ENCODE assay signal across 7 mouse cellular contexts in the genomic region with DNA sequence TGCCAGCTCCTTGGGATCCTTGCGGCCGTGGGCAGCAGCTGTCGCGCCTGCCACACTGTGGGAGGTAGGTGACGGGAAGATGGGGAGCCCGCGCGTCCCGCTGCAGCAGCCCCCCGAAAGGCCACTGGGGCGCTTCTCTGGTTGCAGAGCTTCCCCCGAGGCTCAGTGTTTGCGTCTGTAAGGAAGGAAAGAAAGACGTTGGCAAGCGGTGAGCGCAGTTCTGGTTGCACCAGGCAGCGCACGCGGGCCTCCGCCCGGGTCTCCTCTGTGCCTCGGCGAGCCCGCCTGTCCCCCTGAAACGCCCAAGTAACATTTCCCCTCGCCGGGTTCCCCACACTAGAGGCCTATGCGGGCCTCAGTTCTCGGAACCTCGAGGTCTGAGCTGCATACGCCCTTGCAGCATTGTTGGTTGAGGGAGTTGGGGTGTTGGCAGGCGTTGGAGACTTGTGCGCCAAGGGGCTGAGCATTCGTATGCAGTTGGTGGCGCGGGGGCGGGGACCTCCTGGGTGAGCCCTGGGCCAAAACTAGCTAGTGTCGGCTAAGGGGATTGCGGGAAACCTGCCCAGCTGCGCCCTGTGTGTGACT. TPM values are rescaled to one million over a fixed set of nuclear protein-coding genes. Genes with fewer than 3 reads are reported as not detected.
A peak's percentile ranks its signal among the peaks of the same experiment; 100 is the strongest.
DNase-seq lines count a peak whose midpoint lies in the region; ATAC-seq and TF ChIP-seq lines count a peak whose summit lies in the region.

No protein-coding gene starts in this region.

- peak overlapping the region; percentile 81 for H3K4me2 ChIP-seq in embryonic facial prominence, embryonic 11.5 days (ENCODE audit: low read depth, low read length)
- H3K4me2 ChIP-seq in limb, embryonic 11.5 days (ENCODE audit: low read depth, severe bottlenecking), result peak overlapping the region; percentile 79
- peak overlapping the region; percentile 80 for H3K4me2 ChIP-seq in midbrain, embryonic 13.5 days (replicated peaks)

- no peak for TF ChIP-seq POLR2A in spleen, adult 2 months (IDR thresholded peaks at IDR 0.05; ENCODE audit: low read depth, low read length)

- peak overlapping the region; percentile 79 for H3K27ac ChIP-seq in embryonic facial prominence, embryonic 11.5 days (replicated peaks; ENCODE audit: low read depth, low read length)
- H3K27ac ChIP-seq in limb, embryonic 11.5 days (replicated peaks; ENCODE audit: low read depth, low read length), result peak overlapping the region; percentile 82
- peak overlapping the region; percentile 96 for H3K27ac ChIP-seq in midbrain, embryonic 13.5 days
- H3K27ac ChIP-seq in spleen, adult 2 months (ENCODE audit: insufficient read depth, low read length), result peak overlapping the region; percentile 63

- ATAC-seq in embryonic facial prominence, embryonic 11.5 days (replicated peaks; ENCODE audit: insufficient number of reproducible peaks, low FRiP score, low TSS enrichment, low read depth), result peak; percentile 75
- ATAC-seq in limb, embryonic 11.5 days (ENCODE audit: insufficient number of reproducible peaks, low FRiP score, low TSS enrichment, low read depth), result peak; percentile 52
- ATAC-seq in midbrain, embryonic 13.5 days, result peak; percentile 78

- peak; percentile 91 for DNase-seq in adrenal gland, postnatal 14 days
- DNase-seq in embryonic facial prominence, embryonic 11.5 days (ENCODE audit: low spot score), result peak; percentile 76
- DNase-seq in heart, adult 11 months, result peak; percentile 99
- DNase-seq in kidney, adult 18-20 months, result peak; percentile 65
- peak; percentile 84 for DNase-seq in limb, embryonic 11.5 days (ENCODE audit: low spot score)
- peak; percentile 42 to 56 for DNase-seq in spleen, adult 2 months (ENCODE audit: low read depth in 1 of 2, low spot score in 2 of 2)

- no peaks in the 10 kb centered on the region for H3K9me3 ChIP-seq in embryonic facial prominence, embryonic 11.5 days (replicated peaks; ENCODE audit: control insufficient read depth, low read length)
- H3K9me3 ChIP-seq in limb, embryonic 11.5 days (ENCODE audit: control insufficient read depth, low read length), result no peaks in the 10 kb centered on the region
- H3K9me3 ChIP-seq in midbrain, embryonic 13.5 days, result no peaks in the 10 kb centered on the region

- H3K27me3 ChIP-seq in embryonic facial prominence, embryonic 11.5 days (ENCODE audit: control insufficient read depth, insufficient read depth, low read length), result no peaks in the 10 kb centered on the region
- no peaks in the 10 kb centered on the region for H3K27me3 ChIP-seq in limb, embryonic 11.5 days (ENCODE audit: control insufficient read depth, insufficient read depth, low read length)
- peaks cover 14% of the 10 kb centered on the region for H3K27me3 ChIP-seq in midbrain, embryonic 13.5 days
- H3K27me3 ChIP-seq in spleen, adult 2 months (ENCODE audit: control insufficient read depth, insufficient read depth, low read length), result no peaks in the 10 kb centered on the region

- no peaks in the 10 kb centered on the region for H3K36me3 ChIP-seq in embryonic facial prominence, embryonic 11.5 days (replicated peaks; ENCODE audit: control insufficient read depth, insufficient read depth, low read depth, low read length)
- H3K36me3 ChIP-seq in limb, embryonic 11.5 days (ENCODE audit: control insufficient read depth, insufficient read depth, low read length), result no peaks in the 10 kb centered on the region
- no peaks in the 10 kb centered on the region for H3K36me3 ChIP-seq in midbrain, embryonic 13.5 days
- no peaks in the 10 kb centered on the region for H3K36me3 ChIP-seq in spleen, adult 2 months (ENCODE audit: control insufficient read depth, insufficient read depth, low read length)

- H3K4me3 ChIP-seq in embryonic facial prominence, embryonic 11.5 days (ENCODE audit: low read depth, low read length), result peak overlapping the region; percentile 66
- H3K4me3 ChIP-seq in limb, embryonic 11.5 days (ENCODE audit: low read depth, low read length), result peak overlapping the region; percentile 64
- H3K4me3 ChIP-seq in midbrain, embryonic 13.5 days (replicated peaks), result peak overlapping the region; percentile 65
- peak overlapping the region; percentile 79 for H3K4me3 ChIP-seq in spleen, adult 2 months (ENCODE audit: extremely low read depth, insufficient read depth, insufficient read length)

- no peak for TF ChIP-seq CTCF in spleen, adult 2 months (IDR thresholded peaks at IDR 0.05; ENCODE audit: extremely low read depth, insufficient read depth, insufficient read length, insufficient replicate concordance)

- H3K9ac ChIP-seq in embryonic facial prominence, embryonic 11.5 days (replicated peaks; ENCODE audit: low read length), result peak overlapping the region; percentile 75
- H3K9ac ChIP-seq in limb, embryonic 11.5 days (ENCODE audit: low read length), result peak overlapping the region; percentile 83
- peak overlapping the region; percentile 92 for H3K9ac ChIP-seq in midbrain, embryonic 13.5 days (replicated peaks)

- 1% methylated on average over 40 of the region's 40 CpGs for WGBS in embryonic facial prominence, embryonic 11.5 days
- WGBS in limb, embryonic 11.5 days, result under 1% methylated on average over 40 of the region's 40 CpGs
- under 1% methylated on average over 40 of the region's 40 CpGs for WGBS in midbrain, embryonic 13.5 days
- under 1% methylated on average over 40 of the region's 40 CpGs for WGBS in spleen, adult 2 months

- H3K4me1 ChIP-seq in embryonic facial prominence, embryonic 11.5 days (ENCODE audit: control insufficient read depth, insufficient read depth, low read length), result no peaks in the 10 kb centered on the region
- H3K4me1 ChIP-seq in limb, embryonic 11.5 days (ENCODE audit: control insufficient read depth, insufficient read depth, low read length), result peaks cover 2% of the 10 kb centered on the region; the same call in 1 of the 2 replicates
- H3K4me1 ChIP-seq in midbrain, embryonic 13.5 days (replicated peaks), result peaks cover 18% of the 10 kb centered on the region
- H3K4me1 ChIP-seq in spleen, adult 2 months (ENCODE audit: control insufficient read depth, insufficient read depth, insufficient read length), result peaks cover 4% of the 10 kb centered on the region; the same call in 1 of the 2 replicates

RNA-seq across cellular contexts. Expression of a gene that starts 0.5 kb away (rescaled TPM):
- total RNA-seq in adrenal gland, postnatal 14 days (2021), result 22.4 and 25.4 TPM in 2 replicates
- 8.7 and 10.6 TPM in 2 replicates for polyA plus RNA-seq in embryonic facial prominence, embryonic 11.5 days (2014; fragmentation: Nextera tagmentation; extraction: Ambion mirVana)
- polyA plus RNA-seq in limb, embryonic 11.5 days (2014; fragmentation: Nextera tagmentation; extraction: Ambion mirVana), result 9.6 and 12.0 TPM in 2 replicates
- 23.9 and 26.4 TPM in 2 replicates for polyA plus RNA-seq in midbrain, embryonic 13.5 days (2015; fragmentation: Nextera tagmentation; extraction: Ambion mirVana)
- polyA plus RNA-seq in spleen, adult 2 months (2012; rRNA removed), result 15.8 and 18.4 TPM in 2 replicates

RNA-seq across cellular contexts. Expression of a gene that starts 31.0 kb away (rescaled TPM):
- total RNA-seq in adrenal gland, postnatal 14 days (2021), result 0.60 and 0.70 TPM in 2 replicates
- not detected in 2 replicates for polyA plus RNA-seq in embryonic facial prominence, embryonic 11.5 days (2014; fragmentation: Nextera tagmentation; extraction: Ambion mirVana)
- not detected in 2 replicates for polyA plus RNA-seq in limb, embryonic 11.5 days (2014; fragmentation: Nextera tagmentation; extraction: Ambion mirVana)
- not detected in 2 replicates for polyA plus RNA-seq in midbrain, embryonic 13.5 days (2015; fragmentation: Nextera tagmentation; extraction: Ambion mirVana)
- polyA plus RNA-seq in spleen, adult 2 months (2012; rRNA removed), result not detected in 2 replicates

Comparison
In these comparisons a context has a peak if more than half of its experiments do, and no peak if none do; other contexts are left out.
1. Peak in every context shown above with its lines: DNase-seq, ATAC-seq, H3K4me3 ChIP-seq and H3K27ac ChIP-seq.
2. DNase-seq: peak in every context shown above with its lines; median percentile 99 in heart, adult 11 months; 91 in adrenal gland, postnatal 14 days; 84 in limb, embryonic 11.5 days; 76 in embryonic facial prominence, embryonic 11.5 days; 65 in kidney, adult 18-20 months; 49 in spleen, adult 2 months.